ENCODE assay signal across 8 mouse cellular contexts in genomic region chr19:37563763-37564162, GRCm38 (mm10). TPM values are rescaled to one million over a fixed set of nuclear protein-coding genes. Genes with fewer than 3 reads are reported as not detected.
DNase-seq lines count a peak whose midpoint lies in the region; TF ChIP-seq lines count a peak whose summit lies in the region.

No protein-coding gene starts in this region.

- no peak overlapping the region for H3K27ac ChIP-seq in ES-E14 (ENCODE audit: insufficient read depth, low read depth, low read length, poor library complexity, severe bottlenecking)

- H3K9ac ChIP-seq in ES-E14 (ENCODE audit: insufficient read depth, low read depth, low read length, poor library complexity, severe bottlenecking), result no peak overlapping the region

- DNase-seq in adrenal gland, postnatal 14 days, result peak; percentile 43
- DNase-seq in adrenal gland, adult 2 months, result no peak
- peak; percentile 31 to 55 for DNase-seq in left cerebral cortex, adult 18-20 months (ENCODE audit: low spot score in 2 of 2)
- no peak for DNase-seq in left cerebral cortex, postnatal 4 days
- DNase-seq in ES-E14 (ENCODE audit: low read depth, low spot score), result peak; percentile 51
- DNase-seq in embryo, embryonic 10.5 days (ENCODE audit: low spot score), result peak; percentile 80
- DNase-seq in lung, postnatal 25 days (ENCODE audit: low spot score), result peak; percentile 68
- no peak for DNase-seq in Muller cell, postnatal 12 days (ENCODE audit: inconsistent ontology term)

- no peaks in the 10 kb centered on the region for H3K9me3 ChIP-seq in ES-E14 (ENCODE audit: control insufficient read depth, insufficient read depth, low read depth, low read length)

- intact Hi-C loops in left cerebral cortex, postnatal 4 days (cut with DNase I), result no loop called here

- H3K36me3 ChIP-seq in ES-E14 (ENCODE audit: control insufficient read depth, insufficient read depth, low read length, poor library complexity, severe bottlenecking), result no peaks in the 10 kb centered on the region

- in situ Hi-C loops in ES-E14 (cut with MboI; ENCODE audit: low sequenced_read_pairs in 2 of 2, unreplicated experiment in 2 of 2), result no loop called here

- H3K4me1 ChIP-seq in ES-E14 (ENCODE audit: control insufficient read depth in 2 of 2, insufficient read depth in 2 of 2, low read length in 2 of 2, poor library complexity in 1 of 2), result peaks cover 0 to 7% of the 10 kb centered on the region in 2 experiments; a peak in 1 of 4 replicates

- H3K4me3 ChIP-seq in ES-E14 (ENCODE audit: insufficient read depth in 1 of 2, low read depth in 1 of 2, low read length in 2 of 2, poor library complexity in 1 of 2, severe bottlenecking in 1 of 2), result no peak overlapping the region

TF ChIP-seq in ES-E14, 5 proteins besides CTCF, POLR2A, EP300 and RAD21:
- TF ChIP-seq HCFC1 (IDR thresholded peaks at IDR 0.05; ENCODE audit: borderline replicate concordance, insufficient read depth, low read length), result no peak
- TF ChIP-seq CHD2 (IDR thresholded peaks at IDR 0.05; ENCODE audit: low read depth, low read length), result no peak
- TF ChIP-seq MAFK (IDR thresholded peaks at IDR 0.05; ENCODE audit: insufficient read depth, low read depth, low read length), result no peak
- TF ChIP-seq ZNF384 (IDR thresholded peaks at IDR 0.05; ENCODE audit: low read depth, low read length), result no peak
- no peak for TF ChIP-seq ZC3H11A (IDR thresholded peaks at IDR 0.05; ENCODE audit: borderline replicate concordance, low read depth, low read length)

RNA-seq across cellular contexts. Expression of gene Exoc6, which starts 13.5 kb away (rescaled TPM):
- total RNA-seq in adrenal gland, postnatal 14 days (2021), result 22.5 and 26.9 TPM in 2 replicates
- 10 to 100 TPM; 20.5 to 20.9 TPM for total RNA-seq in adrenal gland, adult 2 months (2021)
- 3.3 and 3.7 TPM in 2 replicates for polyA plus RNA-seq in adrenal gland, adult 2 months (2012; rRNA removed)
- total RNA-seq in left cerebral cortex, adult 18-20 months (2021), result 10 to 100 TPM; 40.6 to 41.3 TPM
- 10 to 100 TPM; 54.5 to 55.5 TPM for total RNA-seq in left cerebral cortex, postnatal 4 days (2021)
- 7.7 and 10.1 TPM in 2 replicates for total RNA-seq in ES-E14 (2012; rRNA removed)

Comparison
In these comparisons a context has a peak if more than half of its experiments do, and no peak if none do; other contexts are left out.
1. DNase-seq: peak in adrenal gland, postnatal 14 days (single experiment), left cerebral cortex, adult 18-20 months (2 of 2), ES-E14 (single experiment), embryo, embryonic 10.5 days (single experiment) and lung, postnatal 25 days (single experiment); none in adrenal gland, adult 2 months (single experiment), left cerebral cortex, postnatal 4 days (single experiment) and Muller cell, postnatal 12 days (single experiment).